Mouse (Mus musculus) frontal cortex, adult (tissue): Measurements from ENCODE around the gene Smad9.

ENCODE experiments used
- ATAC-seq: cut with Nextera tagmentation; 2 replicates; pipeline ENCODE4 v1.9.2; 2017; ENCODE audit warnings: mild to moderate bottlenecking, moderate library complexity, mixed read lengths; ENCODE audit not compliant: low TSS enrichment

Gene Smad9

GRCm38 (mm10) chr3:54755145-54756041, at the start of gene Smad9:
Gene Smad9 (plus strand): TSS chr3:54755582.
- ATAC-seq: peak; percentile 67

- ATAC-seq: no peak
These were observed 46.4 kb upstream of the Smad9 start for GRCm38 (mm10) chr3:54708972-54709371.

- ATAC-seq: no peak
These were observed 41.1 kb upstream of the Smad9 start, which contains the start of gene Gm21958 for GRCm38 (mm10) chr3:54714253-54714652. Gene Gm21958 (minus strand): TSS chr3:54714353.

GRCm38 (mm10) chr3:54715461-54715860, 39.9 kb upstream of the Smad9 start:
- ATAC-seq: peak; percentile 91

GRCm38 (mm10) chr3:54717348-54717747, 38.0 kb upstream of the Smad9 start:
- ATAC-seq: no peak

GRCm38 (mm10) chr3:54718947-54719346, 36.4 kb upstream of the Smad9 start:
- ATAC-seq: no peak

GRCm38 (mm10) chr3:54723741-54724500, 31.5 kb upstream of the Smad9 start:
- ATAC-seq: no peak

- no peak for ATAC-seq
These were observed 30.0 kb upstream of the Smad9 start for GRCm38 (mm10) chr3:54725344-54725743.

GRCm38 (mm10) chr3:54727588-54727987, 27.8 kb upstream of the Smad9 start:
- ATAC-seq: no peak

GRCm38 (mm10) chr3:54728100-54728499, 27.3 kb upstream of the Smad9 start:
- no peak for ATAC-seq

GRCm38 (mm10) chr3:54731626-54732150, 23.7 kb upstream of the Smad9 start:
- no peak for ATAC-seq

GRCm38 (mm10) chr3:54732371-54732770, 23.0 kb upstream of the Smad9 start:
- ATAC-seq: no peak

- peak; percentile 91 for ATAC-seq
These were observed 20.8 kb upstream of the Smad9 start for GRCm38 (mm10) chr3:54734411-54735246.

GRCm38 (mm10) chr3:54735247-54736046, 19.9 kb upstream of the Smad9 start, which contains the start of the genes Exosc8 and Alg5:
Gene Exosc8 (minus strand): TSS chr3:54735393.
Gene Alg5 (plus strand): TSS chr3:54735539.
- ATAC-seq: peak; percentile 87

- ATAC-seq: no peak; the same call in 1 of the 2 replicates
These were observed 19.1 kb upstream of the Smad9 start for GRCm38 (mm10) chr3:54736101-54736927.

- no peak for ATAC-seq
These were observed 18.1 kb upstream of the Smad9 start for GRCm38 (mm10) chr3:54737317-54737716.

- ATAC-seq: no peak
These were observed 13.4 kb upstream of the Smad9 start for GRCm38 (mm10) chr3:54741965-54742364.

- 0 out of 2 replicates have a peak, but pooled peaks have one; percentile 64 for ATAC-seq
These were observed 9.6 kb upstream of the Smad9 start for GRCm38 (mm10) chr3:54745799-54746198.

GRCm38 (mm10) chr3:54753411-54753810, 2.0 kb upstream of the Smad9 start:
- ATAC-seq: no peak

- ATAC-seq: peak; percentile 81
These were observed 676 bp downstream of the Smad9 start for GRCm38 (mm10) chr3:54756058-54756457.
